Mouse (Mus musculus) stomach, postnatal 0 days (tissue): Measurements from ENCODE around the gene Ankrd31. TPM values are rescaled to one million over a fixed set of nuclear protein-coding genes. Genes with fewer than 3 reads are reported as not detected.
"Not testable (repeated sequence)": the region's sequence is repeated elsewhere in the genome, so short reads cannot be mapped to it uniquely, and the experiment has no call there.

ENCODE experiments used
- ATAC-seq: fragments of 200-750 bp; cut with Nextera tagmentation; 2 replicates; pipeline ENCODE4 v1.8.0; 2017; ENCODE audit not compliant: low FRiP score, low TSS enrichment
- DNase-seq: peaks from one replicate; pipeline ENCODE4 v3.0.0-alpha.2; 2016; ENCODE audit warnings: low spot score
- H3K27ac ChIP-seq: fragments of 300-500 bp; sonication (generic); replicated peaks from 2 replicates; pipeline ENCODE4 v1.5.1; 2014; ENCODE audit warnings: mild to moderate bottlenecking, control low read depth
- H3K27me3 ChIP-seq: fragments of 300-500 bp; sonication (generic); 2 replicates; pipeline ENCODE4 v1.6.1; 2014; ENCODE audit warnings: low read length; ENCODE audit not compliant: control insufficient read depth, insufficient read depth
- H3K36me3 ChIP-seq: fragments of 300-500 bp; sonication (generic); 2 replicates; pipeline ENCODE4 v1.6.1; 2014; ENCODE audit warnings: low read length, mixed read lengths; ENCODE audit not compliant: control insufficient read depth, insufficient read depth
- H3K4me1 ChIP-seq: fragments of 300-500 bp; sonication (generic); replicated peaks from 2 replicates; pipeline ENCODE4 v1.6.1; 2014; ENCODE audit warnings: antibody characterized with exemption; ENCODE audit not compliant: control insufficient read depth, insufficient read depth
- H3K4me2 ChIP-seq: fragments of 300-500 bp; sonication (generic); replicated peaks from 2 replicates; pipeline ENCODE4 v1.6.1; 2014; ENCODE audit warnings: low read depth, mild to moderate bottlenecking, control low read depth, moderate library complexity
- H3K4me3 ChIP-seq: fragments of 300-500 bp; sonication (generic); 2 replicates; pipeline ENCODE4 v1.5.1; 2014; ENCODE audit warnings: low read depth, low read length, control low read depth
- H3K9ac ChIP-seq: fragments of 300-500 bp; sonication (generic); 2 replicates; pipeline ENCODE4 v1.6.1; 2014; ENCODE audit warnings: mild to moderate bottlenecking, low read length, control low read depth, mixed read lengths
- H3K9me3 ChIP-seq: fragments of 300-500 bp; sonication (generic); 2 replicates; pipeline ENCODE4 v1.6.1; 2016; ENCODE audit warnings: low read length; ENCODE audit not compliant: control insufficient read depth
- CTCF ChIP-seq: IDR thresholded peaks from 2 replicates; pipeline ENCODE4 v1.5.1; 2016; ENCODE audit warnings: antibody characterized with exemption, low read depth, mild to moderate bottlenecking, moderate library complexity
- EP300 ChIP-seq: optimal IDR thresholded peaks from 2 replicates; pipeline ENCODE3; 2016; ENCODE audit warnings: antibody characterized with exemption
- WGBS: fragments of 180-500 bp; shearing (Covaris S2); extraction: QIAGEN DNeasy Blood & Tissue Kit; methylation state at CpG from one replicate; pipeline ENCODE4 v1.1.7; 2014; 5-methylcytosine and 5-hydroxymethylcytosine counted together
- polyA plus RNA-seq: library from polyadenylated mRNA; unstranded; fragments of >200 nt; fragmentation: Nextera tagmentation; extraction: Ambion mirVana; gene quantifications from 2 replicates; pipeline ENCODE4 v1.2.1, GENCODE M21; 2015

The Ankrd31 gene
- polyA plus RNA-seq, 1 experiment from 2014 or later = not detected

DNA sequence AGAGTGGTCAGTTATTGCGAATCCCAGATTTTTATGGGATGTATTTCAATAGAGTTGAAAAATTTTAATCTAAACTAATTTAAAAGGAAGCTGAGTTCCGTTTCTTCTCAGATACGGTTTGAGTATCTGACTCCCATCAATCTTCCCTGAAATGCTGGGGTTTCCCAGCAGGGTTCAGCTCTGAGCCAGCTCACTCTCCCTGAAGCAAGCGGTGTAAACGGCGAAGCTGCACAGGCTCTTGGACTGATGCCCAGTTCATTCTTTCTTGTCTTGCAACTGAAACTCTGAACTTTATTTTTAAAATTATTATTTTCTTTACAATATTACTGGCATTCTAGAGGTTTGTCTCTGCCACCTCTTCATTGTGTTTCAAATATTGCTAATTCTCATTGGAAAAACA lies 2.0 kb upstream of the Ankrd31 start:
- H3K27ac ChIP-seq = no peak overlapping the region
- no peak overlapping the region for H3K9ac ChIP-seq
- no peaks in the 10 kb centered on the region for H3K4me1 ChIP-seq
- H3K9me3 ChIP-seq = no peaks in the 10 kb centered on the region
- DNase-seq (no peak), ATAC-seq (no peak)
- no peak overlapping the region for H3K4me2 ChIP-seq
- WGBS = 16% methylated on average over 6 of the region's 6 CpGs
- TF ChIP-seq EP300 (no peak), CTCF (peak; percentile 14; the same call in 1 of the 2 replicates)
- H3K36me3 ChIP-seq = no peaks in the 10 kb centered on the region
- no peaks in the 10 kb centered on the region for H3K27me3 ChIP-seq
- no peak overlapping the region for H3K4me3 ChIP-seq

DNA sequence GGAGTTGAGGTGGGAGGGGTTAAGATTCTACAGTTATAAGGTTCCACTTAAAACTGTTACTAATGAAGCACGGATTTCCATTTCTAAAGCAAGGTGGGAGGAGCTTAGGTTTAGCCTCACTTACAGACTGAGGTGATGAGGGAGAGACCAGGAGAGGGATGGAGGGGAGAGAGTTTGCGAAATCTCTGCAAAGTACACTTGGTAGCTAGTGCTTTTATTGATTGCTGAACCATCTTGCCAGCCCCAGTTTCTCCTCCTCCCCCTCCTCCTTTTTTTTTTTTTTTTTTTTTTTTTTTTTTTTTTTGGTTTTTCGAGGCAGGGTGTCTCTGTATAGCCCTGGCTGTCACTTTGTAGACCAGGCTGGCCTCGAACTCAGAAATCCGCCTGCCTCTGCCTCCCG lies 1.8 kb downstream of the Ankrd31 start:
- Histone ChIP-seq H3K4me2 (no peak overlapping the region), H3K9me3 (no peaks in the 10 kb centered on the region), H3K4me3 (no peak overlapping the region), H3K4me1 (no peaks in the 10 kb centered on the region), H3K27me3 (no peaks in the 10 kb centered on the region), H3K9ac (no peak overlapping the region), H3K27ac (no peak overlapping the region), H3K36me3 (no peaks in the 10 kb centered on the region)
- DNase-seq = no peak
- ATAC-seq = no peak
- 87% methylated on average over 6 of the region's 6 CpGs for WGBS
- no peak for TF ChIP-seq CTCF
- TF ChIP-seq EP300 = no peak

DNA sequence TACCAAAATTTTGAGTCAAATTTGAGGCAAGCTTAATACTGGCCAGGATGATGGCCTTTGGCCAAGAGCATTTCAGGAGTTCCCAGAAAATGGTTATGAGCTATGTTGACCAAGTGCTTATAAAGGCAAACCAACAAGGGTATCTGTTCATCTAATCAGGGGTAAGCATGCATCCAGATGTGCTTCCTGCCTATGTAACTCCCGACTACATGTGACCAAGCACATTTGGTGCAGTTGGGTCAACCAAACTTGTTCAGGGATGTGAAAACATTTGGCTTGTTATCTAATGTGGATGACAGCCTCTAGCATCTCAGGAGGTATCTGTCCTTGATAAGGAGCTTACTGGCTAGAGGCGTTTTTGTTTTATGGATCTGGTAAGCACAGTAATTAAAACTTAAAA lies 12.8 kb downstream of the Ankrd31 start:
- 81% methylated on average over 2 of the region's 2 CpGs for WGBS

DNA sequence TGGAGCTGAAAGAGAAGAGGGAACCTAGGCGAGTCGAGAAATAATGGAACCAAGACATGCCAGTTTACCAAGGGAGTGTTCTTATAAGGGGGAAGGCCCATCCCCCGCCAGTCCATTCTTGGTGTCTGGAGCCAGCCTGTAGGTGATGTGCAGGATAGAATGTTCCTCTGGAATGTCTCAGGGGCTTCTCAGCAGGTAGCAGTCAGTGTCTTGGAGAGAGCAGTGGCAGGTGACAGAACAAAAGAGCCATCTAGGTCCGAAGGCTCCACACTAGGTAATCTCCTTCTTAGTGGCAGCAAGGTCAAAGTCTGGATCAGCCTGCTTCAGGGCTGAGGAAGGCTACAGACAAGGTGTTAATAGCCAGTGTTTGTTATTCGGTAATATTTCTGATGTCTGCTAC lies 38.0 kb downstream of the Ankrd31 start:
- ATAC-seq, H3K4me2 ChIP-seq, H3K36me3 ChIP-seq, H3K9ac ChIP-seq, H3K27me3 ChIP-seq, H3K27ac ChIP-seq, H3K9me3 ChIP-seq, H3K4me1 ChIP-seq, H3K4me3 ChIP-seq, DNase-seq: not testable (repeated sequence)
- 83% methylated on average over 5 of the region's 5 CpGs for WGBS

More for the DNA sequence above, 12.8 kb downstream of the Ankrd31 start:
- Histone ChIP-seq H3K36me3 (no peaks in the 10 kb centered on the region), H3K9ac (no peak overlapping the region), H3K4me3 (no peak overlapping the region), H3K27me3 (no peaks in the 10 kb centered on the region), H3K9me3 (no peaks in the 10 kb centered on the region), H3K27ac (no peak overlapping the region), H3K4me2 (no peak overlapping the region), H3K4me1 (no peaks in the 10 kb centered on the region)
- ATAC-seq (no peak), DNase-seq (no peak)
- no peak for TF ChIP-seq EP300
- no peak for TF ChIP-seq CTCF

DNA sequence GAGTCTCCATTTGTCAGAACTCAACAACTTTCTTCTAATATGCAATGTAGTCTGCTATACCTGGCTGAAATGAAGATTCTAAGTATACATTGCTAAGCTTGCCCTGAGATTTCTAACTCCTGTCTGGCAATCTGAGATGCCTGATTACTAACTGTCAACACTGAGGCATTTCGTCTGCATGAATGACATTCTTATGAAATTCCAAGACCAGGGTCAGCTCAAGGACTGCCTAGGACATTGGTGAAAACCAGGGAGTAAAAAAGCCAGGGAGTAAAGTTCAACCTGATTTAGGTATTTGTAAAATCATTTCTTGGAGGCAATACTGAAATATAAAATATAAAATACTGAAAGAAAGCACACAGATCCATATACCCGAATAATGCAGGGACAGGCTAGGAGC lies 45.4 kb downstream of the Ankrd31 start:
- no peaks in the 10 kb centered on the region for H3K9me3 ChIP-seq
- DNase-seq (no peak), ATAC-seq (no peak)
- TF ChIP-seq EP300 (no peak), CTCF (no peak)
- H3K4me1 ChIP-seq = no peaks in the 10 kb centered on the region
- H3K27me3 ChIP-seq = no peaks in the 10 kb centered on the region
- WGBS = 78% methylated on average over 2 of the region's 2 CpGs
- no peaks in the 10 kb centered on the region for H3K36me3 ChIP-seq
- H3K4me2 ChIP-seq = no peak overlapping the region
- H3K4me3 ChIP-seq = no peak overlapping the region
- H3K9ac ChIP-seq = no peak overlapping the region
- H3K27ac ChIP-seq = no peak overlapping the region

DNA sequence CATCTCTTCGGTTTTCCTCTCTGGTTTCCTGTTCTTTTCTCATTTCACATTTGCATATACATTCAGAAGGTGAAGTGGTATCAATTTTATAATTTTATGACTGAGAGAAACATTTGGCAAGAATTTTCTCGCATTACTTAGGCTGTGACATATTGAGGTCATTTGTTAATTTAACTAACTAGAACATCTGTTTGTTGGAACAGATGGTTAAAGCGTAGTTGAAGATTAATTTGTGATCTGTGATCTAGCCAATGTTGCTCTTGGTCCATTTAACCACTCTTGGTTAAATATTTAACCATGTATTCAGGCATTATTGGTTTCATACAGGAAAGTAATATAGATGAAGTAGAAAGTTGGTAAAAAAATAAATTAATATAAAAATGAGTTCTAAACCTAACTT lies 47.2 kb downstream of the Ankrd31 start:
- TF ChIP-seq CTCF = no peak
- no peak for TF ChIP-seq EP300
- no peak for DNase-seq
- H3K9ac ChIP-seq = no peak overlapping the region
- H3K27ac ChIP-seq = no peak overlapping the region
- ATAC-seq = no peak
- H3K36me3 ChIP-seq = no peaks in the 10 kb centered on the region
- H3K4me1 ChIP-seq = no peaks in the 10 kb centered on the region
- H3K4me2 ChIP-seq = no peak overlapping the region
- no peaks in the 10 kb centered on the region for H3K9me3 ChIP-seq
- 64% methylated on average over 3 of the region's 3 CpGs for WGBS
- no peaks in the 10 kb centered on the region for H3K27me3 ChIP-seq
- no peak overlapping the region for H3K4me3 ChIP-seq
